Mouse (Mus musculus): ENCODE data around the gene Pck2. TPM values are rescaled to one million over a fixed set of nuclear protein-coding genes. Genes with fewer than 3 reads are reported as not detected.

The Pck2 gene
- polyA plus RNA-seq, 1 experiment from 2014 or later, result 55.4 TPM

- ATAC-seq (replicated peaks; ENCODE audit: low FRiP score), result peak; percentile 27
- Histone ChIP-seq H3K4me2 (peak overlapping the region; percentile 76), H3K27ac (peak overlapping the region; percentile 94), H3K4me3 (replicated peaks) (peak overlapping the region; percentile 65), H3K4me1 (peaks cover 19% of the 10 kb centered on the region), H3K9ac (peak overlapping the region; percentile 68), H3K36me3 (peaks cover 35% of the 10 kb centered on the region), H3K9me3 (replicated peaks) (no peaks in the 10 kb centered on the region), H3K27me3 (no peaks in the 10 kb centered on the region)
- 4% methylated on average over 10 of the region's 10 CpGs for WGBS
Measured at GRCm38 (mm10) chr14:55540787-55541321, 788 bp downstream of the Pck2 start.

- H3K9ac ChIP-seq, result no peak overlapping the region
- no peak overlapping the region for H3K27ac ChIP-seq
- 96% methylated on average over 12 of the region's 12 CpGs for whole genome bisulfite sequencing
- H3K9me3 ChIP-seq (replicated peaks), result no peaks in the 10 kb centered on the region
- no peak overlapping the region for H3K4me2 ChIP-seq
- H3K4me3 ChIP-seq (replicated peaks), result no peak overlapping the region
- ATAC-seq (replicated peaks; ENCODE audit: low FRiP score), result no peak
- peaks cover 19% of the 10 kb centered on the region for H3K4me1 ChIP-seq
- peaks cover 47% of the 10 kb centered on the region for H3K36me3 ChIP-seq
- H3K27me3 ChIP-seq, result no peaks in the 10 kb centered on the region
Measured at GRCm38 (mm10) chr14:55542268-55542667, 2.2 kb downstream of the Pck2 start.

DNA sequence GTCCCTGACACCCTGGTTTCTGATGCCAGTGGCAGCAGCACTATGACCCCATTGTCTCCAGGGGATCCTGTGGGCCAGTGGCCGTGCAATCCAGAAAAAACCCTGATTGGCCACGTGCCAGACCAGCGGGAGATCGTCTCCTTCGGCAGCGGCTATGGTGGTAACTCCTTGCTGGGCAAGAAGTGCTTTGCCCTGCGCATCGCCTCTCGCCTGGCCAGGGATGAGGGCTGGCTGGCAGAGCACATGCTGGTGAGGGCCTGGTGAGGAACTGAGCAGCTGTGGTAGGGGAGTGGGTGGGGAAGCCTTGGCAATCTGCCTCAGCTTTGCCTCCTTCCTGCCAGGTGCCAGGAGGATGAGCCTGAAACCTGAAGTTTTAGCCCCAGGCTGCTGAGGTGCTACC, 4.3 kb downstream of the Pck2 start:
- WGBS, result 83% methylated on average over 9 of the region's 9 CpGs
- Histone ChIP-seq H3K9ac (no peak overlapping the region), H3K27me3 (no peaks in the 10 kb centered on the region), H3K36me3 (peaks cover 68% of the 10 kb centered on the region), H3K4me3 (replicated peaks) (no peak overlapping the region), H3K4me1 (peaks cover 19% of the 10 kb centered on the region), H3K4me2 (no peak overlapping the region), H3K27ac (no peak overlapping the region), H3K9me3 (replicated peaks) (no peaks in the 10 kb centered on the region)
- ATAC-seq (replicated peaks; ENCODE audit: low FRiP score), result no peak

DNA sequence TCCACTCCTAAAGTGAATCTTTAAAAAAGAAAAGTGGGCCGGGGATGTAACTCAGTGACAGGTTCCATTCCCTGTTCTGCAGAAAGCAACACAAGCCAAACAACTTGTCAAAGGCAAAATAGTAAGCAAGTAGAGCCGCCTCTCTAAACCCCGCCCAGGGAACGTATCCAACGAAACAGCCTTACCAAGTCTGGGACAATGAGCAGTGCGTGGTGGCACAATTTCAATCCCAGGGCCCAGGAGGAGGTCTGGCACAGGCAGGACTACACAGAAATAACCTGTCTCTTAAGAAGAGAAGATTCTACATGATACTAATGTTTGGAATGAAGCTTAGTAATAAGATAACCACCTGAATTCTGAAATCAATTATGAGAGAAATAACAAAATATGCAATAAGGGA, 10.1 kb downstream of the Pck2 start:
- peaks cover 55% of the 10 kb centered on the region for H3K36me3 ChIP-seq
- no peak overlapping the region for H3K4me2 ChIP-seq
- ATAC-seq (replicated peaks; ENCODE audit: low FRiP score), result no peak
- no peaks in the 10 kb centered on the region for H3K27me3 ChIP-seq
- H3K9me3 ChIP-seq (replicated peaks), result no peaks in the 10 kb centered on the region
- 93% methylated on average over 6 of the region's 6 CpGs for WGBS
- H3K4me3 ChIP-seq (replicated peaks), result no peak overlapping the region
- no peaks in the 10 kb centered on the region for H3K4me1 ChIP-seq
- H3K27ac ChIP-seq, result no peak overlapping the region
- no peak overlapping the region for H3K9ac ChIP-seq

DNA sequence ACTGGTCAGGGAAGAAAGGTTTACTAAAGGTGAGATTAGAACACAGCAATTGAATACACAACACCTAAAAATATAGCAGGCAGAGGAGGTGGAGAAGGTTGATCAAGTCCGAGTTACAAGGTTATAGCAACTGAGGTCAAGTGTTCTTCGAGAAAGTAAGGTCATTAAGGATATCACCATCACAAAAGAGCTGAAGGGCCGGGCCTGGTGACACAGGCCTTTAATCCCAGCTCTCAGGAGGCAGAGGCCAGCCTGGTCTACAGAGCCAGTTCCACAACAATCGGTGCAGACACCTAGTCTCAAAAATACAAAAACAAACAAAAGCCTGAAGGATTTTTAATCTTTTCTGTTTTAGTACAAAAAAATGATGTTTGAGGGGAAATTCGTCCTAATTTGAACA, 11.3 kb downstream of the Pck2 start:
- no peaks in the 10 kb centered on the region for H3K27me3 ChIP-seq
- H3K4me1 ChIP-seq, result peaks cover 1% of the 10 kb centered on the region; the same call in 1 of the 2 replicates
- H3K4me3 ChIP-seq (replicated peaks), result no peak overlapping the region
- 57% methylated on average over 5 of the region's 5 CpGs for WGBS
- H3K27ac ChIP-seq, result no peak overlapping the region
- H3K9ac ChIP-seq, result no peak overlapping the region
- ATAC-seq (replicated peaks; ENCODE audit: low FRiP score), result no peak
- H3K9me3 ChIP-seq (replicated peaks), result no peaks in the 10 kb centered on the region
- no peak overlapping the region for H3K4me2 ChIP-seq
- peaks cover 43% of the 10 kb centered on the region for H3K36me3 ChIP-seq

- H3K27me3 ChIP-seq, result no peaks in the 10 kb centered on the region
- peaks cover 5% of the 10 kb centered on the region; the same call in 1 of the 2 replicates for H3K4me1 ChIP-seq
- no peaks in the 10 kb centered on the region for H3K9me3 ChIP-seq (replicated peaks)
- H3K4me2 ChIP-seq, result no peak overlapping the region
- no peak overlapping the region for H3K9ac ChIP-seq
- no peak overlapping the region for H3K4me3 ChIP-seq (replicated peaks)
- H3K27ac ChIP-seq, result no peak overlapping the region
- peaks cover 40% of the 10 kb centered on the region for H3K36me3 ChIP-seq
- WGBS, result 92% methylated on average over 8 of the region's 8 CpGs
- no peak for ATAC-seq (replicated peaks; ENCODE audit: low FRiP score)
Measured at GRCm38 (mm10) chr14:55551794-55552193, 11.7 kb downstream of the Pck2 start.

DNA sequence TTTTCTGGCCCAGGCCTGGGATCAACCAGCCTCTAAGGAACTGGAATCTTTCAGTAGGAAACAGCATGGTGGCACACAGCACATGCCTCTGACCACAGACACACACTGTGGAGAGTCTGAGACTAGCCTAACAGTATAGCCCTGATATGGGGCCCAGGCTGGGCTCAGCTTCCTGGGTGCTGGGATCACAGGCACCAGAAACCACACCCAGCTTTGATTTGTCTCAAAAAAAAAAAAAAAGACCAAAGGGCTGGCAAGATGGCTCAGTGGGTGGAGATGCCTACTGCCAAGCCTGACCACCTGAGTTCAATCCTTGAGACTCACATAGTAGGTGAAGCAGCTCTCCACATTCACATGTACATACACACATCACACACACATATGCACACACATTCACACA, 14.6 kb downstream of the Pck2 start:
- no peak for ATAC-seq (replicated peaks; ENCODE audit: low FRiP score)
- Histone ChIP-seq H3K4me2 (no peak overlapping the region), H3K4me3 (replicated peaks) (no peak overlapping the region), H3K9ac (no peak overlapping the region), H3K9me3 (replicated peaks) (no peaks in the 10 kb centered on the region), H3K27me3 (no peaks in the 10 kb centered on the region), H3K36me3 (peaks cover 12% of the 10 kb centered on the region), H3K27ac (no peak overlapping the region), H3K4me1 (peaks cover 18% of the 10 kb centered on the region; the same call in 1 of the 2 replicates)

DNA sequence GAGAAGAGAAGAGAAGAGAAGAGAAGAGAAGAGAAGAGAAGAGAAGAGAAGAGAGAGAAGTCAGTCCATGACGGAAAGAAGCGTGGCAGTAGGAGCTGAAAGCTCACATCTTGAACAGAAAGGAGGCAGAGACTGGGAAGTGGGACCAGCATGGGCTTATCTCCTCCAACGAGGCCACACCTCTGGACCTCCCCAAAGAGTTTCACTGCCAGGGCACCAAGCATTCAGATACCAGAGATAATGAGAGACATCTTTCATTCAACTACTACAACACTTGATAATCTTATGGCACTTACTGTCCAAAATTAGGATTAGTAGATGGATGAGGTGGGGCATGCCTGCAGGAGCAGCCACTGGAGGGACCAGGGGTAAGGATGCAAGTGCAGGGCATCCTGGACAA, 15.7 kb downstream of the Pck2 start:
- peaks cover 18% of the 10 kb centered on the region; the same call in 1 of the 2 replicates for H3K4me1 ChIP-seq
- peaks cover under 1% of the 10 kb centered on the region for H3K36me3 ChIP-seq
- H3K4me2 ChIP-seq, result no peak overlapping the region
- H3K9ac ChIP-seq, result no peak overlapping the region
- no peaks in the 10 kb centered on the region for H3K9me3 ChIP-seq (replicated peaks)
- no peaks in the 10 kb centered on the region for H3K27me3 ChIP-seq
- H3K4me3 ChIP-seq (replicated peaks), result no peak overlapping the region
- ATAC-seq (replicated peaks; ENCODE audit: low FRiP score), result no peak
- WGBS, result 79% methylated on average over 3 of the region's 3 CpGs
- no peak overlapping the region for H3K27ac ChIP-seq

GRCm38 (mm10) chr14:55557003-55557402, 16.9 kb downstream of the Pck2 start:
- WGBS, result 19% methylated on average over 5 of the region's 5 CpGs
- peaks cover 29% of the 10 kb centered on the region for H3K4me1 ChIP-seq
- H3K36me3 ChIP-seq, result no peaks in the 10 kb centered on the region
- no peak for ATAC-seq (replicated peaks; ENCODE audit: low FRiP score)
- no peak overlapping the region for H3K4me3 ChIP-seq (replicated peaks)
- no peaks in the 10 kb centered on the region for H3K27me3 ChIP-seq
- no peak overlapping the region for H3K9ac ChIP-seq
- H3K9me3 ChIP-seq (replicated peaks), result no peaks in the 10 kb centered on the region
- H3K27ac ChIP-seq, result peak overlapping the region; percentile 84
- peak overlapping the region; percentile 20; the same call in 1 of the 2 replicates for H3K4me2 ChIP-seq

DNA sequence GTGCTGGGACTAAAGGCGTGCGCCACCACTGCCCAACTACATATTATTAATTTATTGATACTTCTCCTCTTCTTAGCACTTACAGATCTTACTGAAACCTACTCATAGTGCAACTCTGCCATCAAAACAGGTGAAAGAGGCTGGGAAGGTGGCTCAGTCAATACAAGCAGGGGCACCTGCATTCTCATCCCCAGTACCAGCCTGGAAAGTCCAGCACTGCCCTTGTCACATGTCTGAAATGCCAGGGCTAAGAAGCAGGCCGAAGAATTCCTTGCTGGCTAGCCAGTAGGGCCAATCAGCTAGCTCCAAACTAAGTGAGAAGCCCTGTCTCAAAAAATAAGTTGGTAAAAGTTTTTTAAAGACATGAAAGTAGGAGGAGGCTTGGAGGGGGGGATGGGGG, 17.5 kb downstream of the Pck2 start:
- WGBS, result 86% methylated on average over 3 of the region's 3 CpGs
- no peaks in the 10 kb centered on the region for H3K27me3 ChIP-seq
- peaks cover 2% of the 10 kb centered on the region for H3K36me3 ChIP-seq
- peak overlapping the region; percentile 84 for H3K27ac ChIP-seq
- peaks cover 35% of the 10 kb centered on the region for H3K4me1 ChIP-seq
- H3K4me3 ChIP-seq (replicated peaks), result no peak overlapping the region
- no peak overlapping the region for H3K4me2 ChIP-seq
- no peak overlapping the region for H3K9ac ChIP-seq
- no peaks in the 10 kb centered on the region for H3K9me3 ChIP-seq (replicated peaks)
- no peak for ATAC-seq (replicated peaks; ENCODE audit: low FRiP score)

DNA sequence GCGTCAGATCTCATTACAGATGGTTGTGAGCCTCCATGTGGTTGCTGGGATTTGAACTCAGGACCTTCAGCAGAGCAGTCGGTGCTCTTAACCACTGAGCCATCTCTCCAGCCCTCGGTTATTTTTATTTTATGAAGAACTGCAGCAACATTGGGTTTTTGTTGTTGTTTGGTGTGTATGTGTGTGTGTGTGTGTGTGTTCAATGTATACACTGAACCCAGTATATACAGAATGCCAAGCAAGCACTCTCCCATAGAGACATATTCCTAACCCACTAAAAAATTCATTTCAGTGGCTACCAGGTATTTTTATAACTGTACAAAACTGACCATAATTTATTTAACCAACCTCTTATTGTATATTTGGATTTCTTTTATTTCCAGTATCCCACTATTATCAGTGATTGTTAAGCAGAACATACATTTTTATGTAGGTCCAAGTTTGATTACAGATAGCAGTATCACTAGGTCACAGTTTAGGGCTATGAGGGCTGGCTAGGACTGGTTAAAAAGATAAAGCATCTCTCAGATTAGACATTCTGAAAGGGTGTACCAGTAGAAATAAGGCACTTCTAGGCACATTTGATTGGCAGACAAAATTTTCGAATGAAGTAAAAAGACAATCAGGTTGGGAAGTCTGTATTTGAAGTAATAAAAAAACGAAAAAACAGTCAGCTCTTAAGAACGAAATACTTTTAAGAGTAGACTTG, 18.8 kb downstream of the Pck2 start:
- 51% methylated on average over 6 of the region's 6 CpGs for WGBS
- Histone ChIP-seq H3K9ac (peak overlapping the region; percentile 35; the same call in 1 of the 2 replicates), H3K4me1 (peaks cover 37% of the 10 kb centered on the region), H3K27me3 (no peaks in the 10 kb centered on the region), H3K4me3 (replicated peaks) (peak overlapping the region; percentile 71), H3K27ac (peak overlapping the region; percentile 99), H3K4me2 (peak overlapping the region; percentile 87), H3K9me3 (replicated peaks) (no peaks in the 10 kb centered on the region), H3K36me3 (peaks cover 15% of the 10 kb centered on the region)
- ATAC-seq (replicated peaks; ENCODE audit: low FRiP score), result no peak

DNA sequence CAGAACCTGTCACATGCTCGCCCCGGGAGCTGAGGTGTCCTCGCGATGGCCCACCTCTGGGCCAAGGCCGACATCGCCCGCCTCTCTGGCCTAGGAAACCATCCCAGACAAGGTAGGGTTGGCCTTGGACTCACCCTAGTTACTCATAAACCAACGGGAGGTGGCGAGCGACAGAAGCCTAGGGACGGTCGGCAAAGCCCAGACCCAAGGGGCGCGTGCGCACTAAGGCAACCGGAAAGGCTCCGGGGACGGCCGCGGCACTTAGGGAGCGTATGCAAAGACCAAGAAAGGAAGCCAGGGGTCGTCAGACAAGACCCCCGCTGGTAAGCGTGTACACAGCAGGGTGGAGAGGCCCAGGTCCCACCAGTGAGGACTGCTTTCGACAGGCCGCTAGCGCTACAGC, 19.7 kb downstream of the Pck2 start, which contains the start of gene Dcaf11:
TSS of gene Dcaf11 (plus strand) at position 208 of the 403 bp plus-strand sequence.
- WGBS, result under 1% methylated on average over 27 of the region's 27 CpGs
- Histone ChIP-seq H3K4me1 (peaks cover 37% of the 10 kb centered on the region), H3K27me3 (no peaks in the 10 kb centered on the region), H3K4me3 (replicated peaks) (peak within 1 kb of the TSS; percentile 71), H3K9me3 (replicated peaks) (no peaks in the 10 kb centered on the region), H3K9ac (peak within 1 kb of the TSS; percentile 66), H3K36me3 (peaks cover 24% of the 10 kb centered on the region), H3K27ac (peak within 1 kb of the TSS; percentile 99), H3K4me2 (peak within 1 kb of the TSS; percentile 87)
- peak; percentile 90 for ATAC-seq (replicated peaks; ENCODE audit: low FRiP score)
